Mouse (Mus musculus): ENCODE results near the gene Pde4a.
A peak's percentile ranks its signal among the peaks of the same experiment; 100 is the strongest.
"Not testable (repeated sequence)": the region's sequence is repeated elsewhere in the genome, so short reads cannot be mapped to it uniquely, and the experiment has no call there.

The Pde4a gene

GRCm38 (mm10) chr9:21181421-21182220, 16.1 kb downstream of the Pde4a start:
- DNase-seq (ENCODE audit: low spot score in 2 of 2) = no peak

GRCm38 (mm10) chr9:21183421-21183820, 17.9 kb downstream of the Pde4a start:
- DNase-seq (ENCODE audit: low spot score in 2 of 2) = no peak

- peak in 1 of 2 experiments; percentile 44 for DNase-seq (ENCODE audit: low spot score in 2 of 2)
Observed at GRCm38 (mm10) chr9:21183905-21184413, 18.4 kb downstream of the Pde4a start.

- no peak for DNase-seq (ENCODE audit: low spot score in 2 of 2)
Observed at GRCm38 (mm10) chr9:21184733-21185132, 19.2 kb downstream of the Pde4a start.

GRCm38 (mm10) chr9:21185436-21185835, 19.9 kb downstream of the Pde4a start:
- DNase-seq (ENCODE audit: low spot score in 2 of 2) = no peak

GRCm38 (mm10) chr9:21189905-21190304, 24.4 kb downstream of the Pde4a start:
- no peak for DNase-seq (ENCODE audit: low spot score in 2 of 2)

- DNase-seq (ENCODE audit: low spot score in 2 of 2) = no peak
Observed at GRCm38 (mm10) chr9:21190670-21191069, 25.2 kb downstream of the Pde4a start.

- DNase-seq (ENCODE audit: low spot score in 2 of 2) = no peak
Observed at GRCm38 (mm10) chr9:21193786-21194185, 28.3 kb downstream of the Pde4a start.

- DNase-seq (ENCODE audit: low spot score in 2 of 2) = no peak
Observed at GRCm38 (mm10) chr9:21194787-21195493, 29.4 kb downstream of the Pde4a start.

GRCm38 (mm10) chr9:21195736-21196505, 30.4 kb downstream of the Pde4a start:
- DNase-seq (ENCODE audit: low spot score in 2 of 2) = not testable (repeated sequence)

- no peak for DNase-seq (ENCODE audit: low spot score in 2 of 2)
Observed at GRCm38 (mm10) chr9:21196521-21197433, 31.3 kb downstream of the Pde4a start.

GRCm38 (mm10) chr9:21197981-21198380, 32.5 kb downstream of the Pde4a start:
- DNase-seq (ENCODE audit: low spot score in 2 of 2) = no peak

- no peak for DNase-seq (ENCODE audit: low spot score in 2 of 2)
Observed at GRCm38 (mm10) chr9:21198960-21199359, 33.4 kb downstream of the Pde4a start.

GRCm38 (mm10) chr9:21204156-21204527, 38.6 kb downstream of the Pde4a start:
- DNase-seq (ENCODE audit: low spot score in 2 of 2) = no peak

- no peak for DNase-seq (ENCODE audit: low spot score in 2 of 2)
Observed at GRCm38 (mm10) chr9:21204528-21205272, 39.2 kb downstream of the Pde4a start.

GRCm38 (mm10) chr9:21206848-21207247, 41.3 kb downstream of the Pde4a start:
- DNase-seq (ENCODE audit: low spot score in 2 of 2) = no peak

- no peak for DNase-seq (ENCODE audit: low spot score in 2 of 2)
Observed at GRCm38 (mm10) chr9:21208626-21209025, 43.1 kb downstream of the Pde4a start.

GRCm38 (mm10) chr9:21210821-21211220, 45.3 kb downstream of the Pde4a start:
- DNase-seq (ENCODE audit: low spot score in 2 of 2) = no peak

GRCm38 (mm10) chr9:21211624-21212023, 46.1 kb downstream of the Pde4a start:
- DNase-seq (ENCODE audit: low spot score in 2 of 2) = no peak

GRCm38 (mm10) chr9:21213617-21214190, 48.2 kb downstream of the Pde4a start:
- DNase-seq (ENCODE audit: low spot score in 2 of 2) = no peak
